Mouse (Mus musculus) liver, postnatal 0 days (tissue): ENCODE measurements at regions not wholly inside any gene's neighbourhood (a gene's known extent, or its start where the extent isn't known, plus 50 kb on each side); places are given as distances from the start of the nearest gene placed in this dataset.

ENCODE experiments used
- CTCF ChIP-seq: sonication (generic); IDR thresholded peaks from 2 replicates; pipeline ENCODE4 v1.5.1; 2016; ENCODE audit warnings: antibody characterized with exemption, low read depth
- EP300 ChIP-seq: IDR thresholded peaks from 2 replicates; pipeline ENCODE4 v1.6.1; 2016; ENCODE audit warnings: antibody characterized with exemption, low read depth, mild to moderate bottlenecking

DNA sequence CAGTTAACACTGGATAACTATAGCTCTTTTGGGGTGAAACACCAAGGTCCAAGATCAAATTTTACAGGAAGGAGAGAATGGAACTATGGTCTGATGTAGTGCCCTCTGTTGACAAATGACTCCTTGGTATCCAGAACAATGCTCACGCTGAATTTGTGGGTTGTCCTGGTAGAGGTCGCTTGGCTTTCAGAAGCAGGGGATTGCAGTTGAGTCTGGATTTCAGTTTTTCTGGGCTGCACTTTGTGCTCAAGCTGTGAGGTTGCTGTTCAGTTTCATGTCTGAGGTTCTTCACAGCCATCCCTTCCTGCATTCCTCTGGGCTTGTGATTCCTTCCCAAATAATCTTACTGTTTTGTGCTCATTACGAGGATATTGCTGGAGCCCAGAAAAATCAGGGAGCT lies 118.9 kb downstream of the Tmem182 start:
- no peak for TF ChIP-seq CTCF
- TF ChIP-seq EP300, result no peak
